Mouse (Mus musculus): ENCODE results near the gene Prdm16.

GRCm38 (mm10) chr4:154545296-154545695 lies 91.4 kb downstream of the Prdm16 start:
- no peak for TF ChIP-seq POLR2AphosphoS2 (IDR thresholded peaks at IDR 0.05; ENCODE audit: low read depth, low read length)
- TF ChIP-seq POLR2A (IDR thresholded peaks at IDR 0.05; ENCODE audit: low read depth, low read length) = no peak
- TF ChIP-seq CTCF (conservative IDR thresholded peaks at IDR 0.05 in 1 of 2, IDR thresholded peaks at IDR 0.05 in 1 of 2; ENCODE audit: low read depth in 2 of 2, low read length in 2 of 2) = no peak
- TF ChIP-seq ZNF384 (IDR thresholded peaks at IDR 0.05; ENCODE audit: low read depth, low read length) = no peak
- TF ChIP-seq NRF1 (IDR thresholded peaks at IDR 0.05; ENCODE audit: low read depth, low read length) = no peak
